Mouse (Mus musculus): Measurements from ENCODE around the gene Spon1.

Spon1 gene

DNA sequence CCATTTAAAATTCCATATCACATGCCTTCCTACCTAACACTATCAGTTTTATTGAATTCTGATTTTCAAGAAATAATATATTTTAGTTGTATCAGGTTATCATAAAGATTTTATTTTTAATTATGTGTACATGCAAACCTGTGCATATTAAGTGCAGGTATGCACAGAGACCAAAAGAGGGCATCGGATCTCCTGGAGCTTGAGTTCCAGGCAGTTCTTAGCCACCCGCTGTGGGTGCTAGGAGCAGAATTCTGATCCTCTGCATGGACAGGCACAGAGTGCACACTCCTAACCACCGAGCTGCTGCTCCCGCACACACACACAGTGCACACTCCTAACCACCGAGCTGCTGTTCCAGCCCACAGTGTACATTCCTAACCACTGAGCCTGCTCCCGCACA, 294.6 kb downstream of the Spon1 start:
- no peak for DNase-seq (ENCODE audit: low spot score in 2 of 2)

DNA sequence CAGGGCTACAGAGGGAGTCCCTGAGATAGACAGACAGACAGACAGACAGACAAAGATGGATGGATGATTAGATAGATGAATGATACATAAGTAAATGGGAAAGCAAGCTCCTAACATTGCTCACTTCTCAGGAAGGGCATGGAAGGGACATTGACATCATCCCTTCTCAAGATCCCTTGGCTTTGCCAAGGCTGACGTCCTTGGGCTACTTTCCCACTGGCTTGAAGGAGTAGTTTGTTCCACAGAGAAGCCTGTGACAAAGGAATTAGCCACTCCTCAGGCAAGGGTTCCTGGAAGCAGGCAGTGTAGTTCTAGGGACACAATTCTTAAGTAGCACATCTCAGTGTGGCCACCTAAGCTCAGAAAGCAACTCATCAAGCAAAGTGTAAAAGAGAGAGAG, 296.7 kb downstream of the Spon1 start:
- no peak for DNase-seq (ENCODE audit: low spot score in 2 of 2)

DNA sequence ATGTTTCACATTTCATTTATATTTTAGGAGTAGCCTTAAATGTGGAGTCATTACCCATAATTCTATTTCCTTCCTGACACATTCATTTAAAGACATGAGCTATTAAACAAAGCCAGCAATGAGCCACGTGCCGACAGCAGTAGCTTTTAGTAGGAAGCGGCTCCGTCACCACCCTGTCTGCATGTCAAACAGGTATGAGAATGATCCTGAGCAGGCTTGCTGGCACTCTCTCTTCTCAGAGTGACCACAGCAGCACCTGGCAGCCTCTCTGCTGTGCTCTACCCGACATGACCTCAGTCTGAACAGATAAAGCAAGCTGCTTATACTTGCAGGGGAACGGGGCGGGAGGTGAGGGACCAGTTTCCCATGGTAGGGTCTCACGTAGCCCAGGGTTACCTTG, 297.7 kb downstream of the Spon1 start:
- no peak for DNase-seq (ENCODE audit: low spot score in 2 of 2)

DNA sequence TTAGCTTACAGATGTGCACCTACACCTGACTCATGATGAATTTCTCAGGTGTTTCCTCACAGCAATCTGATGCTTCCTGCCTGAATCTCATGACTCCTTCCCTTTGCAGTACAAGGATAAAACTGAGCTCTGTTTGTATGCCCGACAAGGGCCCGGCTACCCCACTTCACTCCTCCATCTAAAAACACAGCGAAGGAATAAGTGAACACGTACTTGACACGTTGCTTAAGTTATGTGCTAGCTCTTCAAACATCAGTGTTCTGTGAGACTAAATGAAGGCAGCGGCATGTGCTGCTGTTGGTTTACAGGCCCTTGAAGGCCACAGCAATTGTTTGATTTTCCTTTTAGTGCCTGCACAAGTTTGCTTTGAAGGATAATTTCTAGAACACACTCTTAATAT, 298.2 kb downstream of the Spon1 start:
- no peak for DNase-seq (ENCODE audit: low spot score in 2 of 2)

DNA sequence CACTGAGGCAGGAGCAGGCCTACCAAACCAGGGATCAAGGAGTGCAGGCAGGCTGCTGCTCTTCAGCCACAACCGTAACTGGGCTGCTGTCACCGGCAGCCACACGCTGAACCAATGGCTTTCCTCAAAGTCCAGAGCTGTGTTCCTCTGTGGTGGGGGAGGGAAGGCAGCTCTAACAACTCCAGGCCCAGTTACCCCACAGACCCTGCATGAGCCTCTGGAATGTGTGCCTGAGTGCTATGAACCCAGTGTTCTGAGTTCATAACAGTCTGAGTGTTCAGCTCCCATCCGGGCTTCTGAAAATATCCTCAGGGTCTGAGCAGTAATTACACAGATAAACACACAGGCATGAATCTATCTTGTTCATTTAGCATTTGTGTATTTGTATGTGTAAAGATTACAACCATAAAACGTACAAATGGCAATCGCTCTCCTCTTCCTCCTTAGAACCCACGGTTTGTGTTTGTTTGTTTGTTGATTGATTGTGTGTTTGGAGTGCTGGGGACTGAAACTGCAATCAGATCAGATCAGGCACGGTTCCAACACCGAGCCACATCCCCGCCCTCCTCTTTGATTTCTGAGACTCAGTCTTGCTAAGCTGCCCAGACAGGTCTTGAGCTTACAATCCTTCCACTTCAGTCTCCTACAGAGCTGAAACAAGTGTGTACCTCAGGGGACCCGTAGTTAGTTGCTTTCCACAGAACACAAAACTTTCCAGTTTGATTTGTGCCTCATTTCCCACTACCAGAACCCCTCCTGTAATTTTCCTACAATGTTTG, 299.8 kb downstream of the Spon1 start:
- DNase-seq (ENCODE audit: low spot score in 2 of 2), result no peak

DNA sequence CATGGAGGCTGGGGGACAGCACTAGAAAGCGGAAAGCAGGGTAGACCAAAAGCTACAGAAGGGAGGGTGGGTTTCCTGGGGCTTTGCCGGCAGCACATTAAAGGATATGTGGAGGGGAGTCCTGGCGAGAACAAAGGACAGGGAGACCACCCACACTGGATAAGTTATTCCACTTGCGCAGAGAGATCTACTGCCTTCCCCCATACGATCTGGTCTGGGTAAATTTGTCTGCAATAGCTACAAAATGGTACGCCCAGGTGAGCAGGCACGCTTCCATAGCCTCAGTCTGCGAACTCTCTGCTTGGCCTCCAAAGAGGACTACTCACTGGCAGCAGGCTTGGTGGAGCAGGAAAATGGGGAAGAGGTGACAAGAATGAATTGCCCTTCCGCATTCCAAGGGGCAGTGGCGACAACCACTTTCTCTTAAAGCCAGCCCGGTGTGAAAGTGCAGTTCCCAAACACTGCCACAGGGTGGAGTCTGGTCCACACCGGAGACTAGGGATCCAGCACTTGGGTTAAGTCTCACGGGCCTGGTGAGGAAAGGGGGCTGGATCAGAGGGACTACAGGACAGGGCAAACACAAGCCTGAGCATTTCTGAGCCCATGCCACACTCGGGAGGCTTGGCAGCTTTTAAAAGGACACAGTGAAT, 300.9 kb downstream of the Spon1 start:
- peak; percentile 62 to 83 for DNase-seq (ENCODE audit: low spot score in 2 of 2)

DNA sequence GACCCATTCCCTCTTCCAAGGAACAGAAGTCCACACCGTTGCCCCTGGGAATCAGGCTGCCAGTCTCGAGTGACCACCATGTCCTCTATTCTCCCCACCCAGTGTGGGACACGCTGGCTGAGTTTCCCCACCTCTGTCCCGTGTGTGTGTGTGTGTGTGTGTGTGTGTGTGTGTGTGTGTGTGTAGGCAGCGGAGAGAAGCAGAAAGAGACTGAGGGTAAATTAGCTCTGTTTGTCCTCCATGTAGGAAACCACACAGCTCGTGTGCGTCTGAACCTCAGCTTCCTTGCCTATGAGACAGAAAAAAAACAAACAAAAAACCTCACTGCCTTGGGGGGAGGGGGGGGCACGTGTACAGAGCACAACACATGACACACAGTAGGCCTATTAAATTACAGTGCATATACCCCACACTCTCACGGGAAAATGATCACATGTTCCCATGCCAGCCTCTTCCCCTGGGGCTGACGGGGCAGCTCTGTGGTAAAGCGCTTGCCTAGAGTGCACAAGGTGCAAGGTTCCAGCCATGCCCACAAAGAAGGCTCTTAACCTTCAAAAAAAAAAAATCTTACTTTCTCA, 303.2 kb downstream of the Spon1 start:
- DNase-seq (ENCODE audit: low spot score in 2 of 2), result no peak

DNA sequence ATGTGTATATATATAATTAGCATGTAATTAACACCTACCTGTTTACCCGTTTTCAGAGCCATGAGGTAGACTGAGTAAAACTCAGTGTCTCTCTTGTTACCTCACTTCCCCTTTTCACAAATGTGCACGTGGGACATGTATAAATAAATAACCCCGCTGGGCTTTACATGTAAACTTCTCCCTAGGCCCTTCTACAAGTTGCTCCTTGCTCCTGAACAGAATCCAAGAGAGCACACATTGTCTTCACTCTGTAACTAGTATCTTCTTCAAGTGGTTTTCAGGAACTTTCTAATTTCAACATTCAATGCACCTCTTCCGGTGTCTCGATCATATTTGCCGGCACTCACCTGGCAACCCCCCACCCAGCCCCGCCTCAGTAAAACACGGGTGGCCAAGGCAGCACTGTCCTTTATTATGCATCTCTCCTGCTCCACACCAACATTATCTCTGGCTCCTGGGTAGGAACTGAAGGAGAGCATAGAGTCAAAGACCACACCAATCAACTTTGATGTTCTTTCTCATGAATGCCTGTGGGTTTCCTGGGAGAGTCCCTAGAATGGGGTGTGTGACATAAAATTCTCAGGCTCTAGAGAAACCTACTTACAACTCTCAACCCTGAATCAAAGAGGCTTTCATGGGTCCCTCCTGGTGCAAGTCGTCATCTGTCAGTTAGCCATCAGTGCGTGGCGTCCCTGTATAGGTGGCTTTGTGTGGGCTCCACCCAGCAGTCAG, 304.1 kb downstream of the Spon1 start:
- DNase-seq (ENCODE audit: low spot score in 2 of 2), result no peak

DNA sequence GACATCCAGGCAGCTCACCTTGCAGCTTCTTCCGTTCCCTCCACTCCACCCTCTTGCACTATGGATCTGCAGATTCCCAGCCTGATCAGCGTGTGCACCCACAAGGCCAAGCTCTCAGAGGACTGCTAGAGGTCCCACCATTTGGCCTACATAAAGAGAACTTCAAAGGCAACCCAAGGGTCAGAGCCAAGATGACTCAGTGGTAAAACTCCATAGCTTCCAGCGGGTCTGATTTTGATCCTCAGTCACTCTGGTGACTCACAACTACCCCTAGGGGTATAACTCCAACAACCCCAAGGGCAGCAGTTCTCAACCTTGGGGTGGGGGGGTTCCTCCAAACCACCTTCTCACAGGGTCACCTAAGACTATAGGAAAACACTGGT, 304.7 kb downstream of the Spon1 start:
- DNase-seq (ENCODE audit: low spot score in 2 of 2), result no peak

DNA sequence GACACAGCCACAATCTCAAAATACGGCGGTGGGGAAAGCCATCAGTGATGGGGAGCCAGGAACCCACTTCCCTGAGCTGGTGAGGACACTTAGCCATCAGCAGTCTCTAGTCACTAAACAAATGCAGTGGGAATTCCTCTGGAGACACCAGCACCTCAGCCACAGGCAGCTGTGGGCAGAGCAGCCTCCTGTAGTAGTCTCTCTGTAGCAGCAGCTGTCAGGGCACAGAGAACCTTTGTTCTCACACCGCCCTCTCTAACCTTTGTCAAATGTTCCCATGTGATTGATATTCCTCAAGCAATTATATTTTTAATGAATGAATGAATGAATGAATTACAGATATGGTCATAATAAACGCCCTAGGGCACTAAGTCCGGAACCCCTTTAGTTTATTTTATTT, 305.6 kb downstream of the Spon1 start:
- DNase-seq (ENCODE audit: low spot score in 2 of 2), result no peak

DNA sequence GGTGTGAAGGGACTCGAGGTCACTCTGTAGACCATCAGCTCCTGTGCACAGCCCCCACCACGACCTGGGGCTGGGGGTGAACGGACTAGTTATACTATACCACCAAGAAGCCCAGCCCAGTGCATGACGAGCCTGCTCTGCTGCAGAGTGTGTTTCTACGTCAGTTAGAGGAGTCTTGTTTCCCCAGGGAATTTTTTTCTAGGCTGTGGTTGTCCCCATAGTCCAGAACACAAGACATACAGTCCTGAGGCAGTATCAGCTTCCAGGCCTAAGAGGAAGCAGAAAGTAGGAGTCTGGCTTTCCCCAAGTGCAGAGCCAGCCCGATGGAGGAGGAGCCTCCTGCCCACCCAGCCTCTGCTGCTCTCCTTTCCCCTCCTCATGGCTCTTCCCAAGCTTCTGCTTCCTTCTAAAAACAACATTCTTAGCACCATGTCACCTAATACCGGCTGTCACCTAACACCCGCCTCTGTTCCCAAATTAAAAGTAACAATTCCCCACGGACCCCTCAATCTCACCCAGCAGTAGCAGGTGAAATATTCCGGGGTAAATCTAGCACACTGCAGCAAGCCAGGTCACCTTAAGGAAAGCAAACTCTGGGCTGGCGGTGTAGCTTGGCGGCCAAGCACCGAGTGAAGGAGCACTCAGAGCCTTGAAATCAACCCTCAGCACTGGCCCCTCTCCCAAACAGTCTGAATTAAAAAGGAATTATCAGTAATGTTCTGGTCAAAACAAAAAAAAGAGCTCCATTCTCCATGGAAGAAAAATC, 306.2 kb downstream of the Spon1 start:
- DNase-seq (ENCODE audit: low spot score in 2 of 2), result no peak

DNA sequence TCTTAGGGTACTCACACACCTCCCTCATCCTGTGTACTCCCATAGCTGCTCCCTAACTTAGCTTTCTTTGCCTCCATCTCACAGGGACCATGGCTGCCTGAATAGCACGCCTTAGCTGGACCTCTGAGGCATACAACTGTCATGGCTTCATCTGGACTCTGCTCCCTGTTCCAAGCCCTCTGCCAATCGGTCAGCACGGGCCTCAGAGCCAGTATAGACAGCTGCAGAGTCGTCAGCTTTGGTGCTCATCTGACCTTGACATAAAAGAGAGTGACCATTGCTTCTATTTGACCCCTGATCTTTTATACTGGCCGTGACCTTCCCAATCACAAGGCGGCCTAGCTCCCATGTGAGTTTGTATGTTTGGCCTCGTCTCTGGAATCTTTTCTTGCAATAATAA, 308.3 kb downstream of the Spon1 start:
- DNase-seq (ENCODE audit: low spot score in 2 of 2), result no peak

DNA sequence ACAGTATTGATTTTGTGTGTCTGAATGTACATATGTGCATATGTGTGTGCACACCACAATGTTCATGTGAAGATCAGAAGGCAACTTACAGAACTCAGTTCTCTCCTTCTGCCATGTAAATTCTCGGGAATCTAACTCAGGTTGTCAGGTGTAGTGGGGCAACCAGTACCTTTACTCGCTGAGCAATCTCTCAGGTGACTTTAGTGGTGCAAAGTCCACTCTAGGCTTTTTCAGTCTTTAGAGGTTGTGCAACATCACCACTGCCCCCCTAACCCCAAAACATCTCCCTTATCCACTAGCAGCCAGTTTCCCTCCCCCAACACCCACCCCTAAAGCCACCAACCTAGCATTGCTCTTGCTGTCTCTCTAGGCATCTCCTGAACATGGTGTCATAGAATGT, 308.8 kb downstream of the Spon1 start:
- no peak for DNase-seq (ENCODE audit: low spot score in 2 of 2)

DNA sequence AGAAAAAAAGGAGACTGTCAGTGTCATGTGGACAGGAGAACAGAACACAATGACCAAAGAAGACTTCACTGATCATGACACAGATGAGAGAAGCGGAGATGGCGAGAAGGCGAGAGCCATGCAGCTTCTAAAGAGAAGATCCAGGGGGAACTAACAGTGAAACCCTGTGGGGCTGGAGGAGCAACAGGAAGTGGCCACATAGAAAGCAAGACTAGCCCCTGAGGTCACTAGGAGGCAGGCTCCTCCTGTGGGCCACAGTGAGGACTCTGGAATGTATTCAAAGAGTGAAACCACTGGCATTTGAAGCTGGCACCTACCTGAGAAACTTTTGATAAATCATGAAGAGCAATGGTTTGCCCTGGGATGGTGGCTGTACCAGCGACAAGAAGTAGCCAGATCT, 313.5 kb downstream of the Spon1 start:
- DNase-seq (ENCODE audit: low spot score in 2 of 2), result no peak

DNA sequence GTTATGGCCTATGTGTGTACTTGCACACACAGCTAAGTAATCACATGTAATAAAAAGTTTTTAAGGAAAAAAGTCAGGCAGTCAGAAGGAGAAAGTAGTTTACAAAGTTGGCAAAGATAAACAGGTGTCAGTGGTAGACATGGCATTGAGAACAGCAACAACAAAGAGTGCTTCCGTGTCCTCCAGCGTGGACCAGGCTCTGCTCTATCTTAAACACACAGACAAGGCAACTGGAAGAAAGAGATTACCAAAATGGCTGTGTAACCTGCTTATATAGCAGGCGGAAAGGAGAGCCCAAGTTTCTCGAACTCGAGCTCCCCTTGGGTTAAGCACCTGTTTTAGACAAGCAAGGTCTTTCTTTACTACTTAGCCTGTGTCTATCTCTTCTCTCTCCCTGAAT, 314.5 kb downstream of the Spon1 start:
- no peak for DNase-seq (ENCODE audit: low spot score in 2 of 2)

DNA sequence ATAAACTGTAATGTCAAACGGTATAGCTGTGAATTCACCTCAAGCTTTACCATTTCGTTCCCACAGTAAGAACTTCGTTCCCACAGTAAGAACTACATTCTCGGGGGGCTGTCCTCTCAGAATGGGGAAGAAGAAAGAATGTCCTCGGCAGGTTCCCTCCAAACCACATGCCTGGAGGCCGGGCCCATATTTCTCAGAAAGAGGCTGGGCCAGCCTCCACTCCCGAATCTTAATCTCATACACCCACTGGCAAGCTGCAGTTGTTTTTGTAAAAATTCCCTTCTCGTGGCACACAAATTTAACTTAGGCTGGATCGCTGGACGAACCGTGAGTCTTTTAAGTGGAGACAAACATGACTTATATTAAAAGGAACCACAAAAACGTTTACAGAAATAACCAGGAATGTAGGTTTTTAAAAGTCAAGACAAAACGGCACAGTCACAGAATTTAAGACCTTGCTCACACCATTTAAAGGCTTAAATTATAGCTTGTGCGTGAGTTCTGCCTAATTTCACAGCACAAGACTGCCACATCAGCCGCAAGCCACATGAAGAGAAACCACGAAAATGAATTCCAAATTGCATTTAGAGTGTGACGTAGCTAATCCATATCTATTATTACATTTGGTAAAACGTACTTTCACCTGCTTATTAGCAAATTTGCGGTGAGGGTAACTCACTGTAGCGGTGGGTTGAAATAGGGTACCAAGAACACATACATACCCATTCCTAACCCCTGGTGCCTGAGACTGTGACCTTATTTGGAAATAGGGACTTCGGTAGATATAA, 316.0 kb downstream of the Spon1 start:
- no peak for DNase-seq (ENCODE audit: low spot score in 2 of 2)

DNA sequence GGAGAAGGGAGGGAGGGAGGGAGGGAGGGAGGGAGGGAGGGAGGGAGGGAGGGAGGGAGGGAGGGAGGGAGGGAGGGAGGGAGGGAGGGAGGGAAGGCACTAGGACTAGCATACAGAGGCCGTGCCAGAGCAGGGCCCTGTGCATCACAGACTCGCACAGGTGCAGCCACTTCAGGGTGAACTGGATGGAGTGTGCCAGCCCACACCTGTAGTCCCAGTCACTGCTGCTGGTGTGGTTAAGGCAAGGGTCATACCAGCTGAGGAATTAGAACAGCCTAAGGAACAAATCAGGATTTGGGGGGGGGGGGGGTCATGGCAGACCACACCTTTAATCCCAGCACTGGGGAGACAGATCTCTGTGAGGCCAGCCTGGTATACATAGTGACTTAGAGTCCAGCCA, 317.3 kb downstream of the Spon1 start:
- DNase-seq (ENCODE audit: low spot score in 2 of 2), result no peak

DNA sequence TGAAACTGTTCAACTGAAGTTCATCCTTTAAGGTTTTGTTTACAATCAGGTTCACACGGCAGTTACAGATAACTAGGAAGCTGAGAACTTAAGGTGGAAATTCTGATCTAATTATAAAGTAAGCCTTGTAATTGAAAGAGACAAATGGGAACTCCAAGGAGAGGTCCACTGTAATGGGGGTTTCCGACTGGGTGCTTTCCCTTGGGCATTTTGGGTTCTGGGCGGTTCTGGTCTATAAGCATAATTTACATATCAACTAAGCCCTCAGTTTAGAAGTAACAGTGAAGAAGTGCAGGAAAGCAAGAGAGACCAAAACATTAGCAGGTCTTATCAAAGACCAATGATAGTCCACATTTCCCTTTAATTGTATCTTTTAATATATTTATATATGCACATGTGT, 318.0 kb downstream of the Spon1 start:
- DNase-seq (ENCODE audit: low spot score in 2 of 2), result no peak

DNA sequence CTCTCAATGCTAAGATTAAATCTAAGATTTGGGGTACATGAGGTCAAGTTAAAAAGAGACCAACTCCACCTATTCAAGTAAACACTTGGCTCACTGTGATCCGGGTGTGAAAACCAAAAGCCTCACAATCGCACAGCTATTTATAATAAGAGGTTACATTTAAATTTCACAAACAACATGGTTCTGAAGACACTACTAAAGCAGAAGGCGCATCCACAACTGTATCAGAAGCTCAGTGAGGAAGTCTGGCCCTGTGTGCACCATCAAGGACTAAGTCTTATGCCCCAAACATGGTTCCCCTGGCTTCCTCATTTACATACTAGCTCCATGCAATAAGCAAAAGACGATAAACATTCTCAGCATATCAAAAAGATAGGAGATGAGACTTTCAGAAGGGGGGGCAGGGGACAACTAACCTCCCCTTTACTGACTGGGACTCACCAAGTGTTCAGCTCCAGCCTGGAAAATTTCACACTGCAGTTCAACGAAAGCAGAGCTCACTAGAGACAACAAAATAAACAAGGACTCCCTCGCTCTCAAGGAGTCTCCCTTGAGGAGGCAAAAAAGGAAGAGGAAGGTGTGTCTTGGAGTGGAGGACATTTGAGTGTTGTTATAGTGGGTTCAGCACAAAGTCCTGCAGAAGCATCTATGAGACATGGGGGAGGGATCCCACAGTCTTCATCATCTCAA, 320.4 kb downstream of the Spon1 start:
- DNase-seq (ENCODE audit: low spot score in 2 of 2), result no peak

DNA sequence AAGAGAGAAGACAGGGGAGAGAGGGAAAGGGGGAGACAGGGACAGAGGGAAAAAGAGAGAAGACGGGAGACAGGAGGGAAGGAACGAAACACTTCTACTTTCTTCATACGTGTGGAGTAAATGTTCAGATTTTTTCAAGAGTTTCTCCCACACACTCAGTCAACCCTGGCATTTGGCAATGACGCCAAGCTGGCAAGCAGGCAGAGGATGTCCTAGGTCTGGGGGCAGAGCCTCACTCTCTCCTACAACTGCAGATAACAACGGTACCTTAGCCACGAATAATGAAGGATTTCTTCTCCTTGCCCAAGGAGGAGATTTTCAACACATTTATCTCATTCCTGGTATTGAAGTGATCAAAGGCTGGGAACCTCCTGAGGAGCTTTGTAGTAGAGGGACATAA, 321.5 kb downstream of the Spon1 start:
- DNase-seq (ENCODE audit: low spot score in 2 of 2), result no peak

DNA sequence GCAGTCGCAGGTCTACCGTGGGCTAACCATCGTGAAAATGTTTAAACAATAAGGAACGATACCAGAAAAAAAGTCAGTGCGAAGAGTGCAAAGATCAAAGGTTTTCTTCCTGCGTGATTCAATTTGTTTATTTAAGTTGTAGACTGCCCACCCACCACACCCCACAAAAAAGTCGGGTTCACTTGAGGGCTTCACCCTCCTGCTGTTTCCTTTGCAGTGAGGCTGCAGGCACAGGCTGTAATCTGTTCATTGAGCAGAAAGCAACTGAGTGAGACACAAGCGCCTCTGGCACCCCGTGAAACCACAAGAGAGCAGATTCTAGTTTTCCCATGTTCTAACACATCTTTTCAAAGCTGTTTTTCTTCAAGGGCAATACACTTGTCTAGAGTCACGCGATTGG, 322.2 kb downstream of the Spon1 start:
- no peak for DNase-seq (ENCODE audit: low spot score in 2 of 2)

Measured in frontal cortex, postnatal 10 days (tissue).